Mouse (Mus musculus) E14TG2a.4 (cell line): Measurements from ENCODE around the gene Lmntd1.
"Not testable (repeated sequence)": the region's sequence is repeated elsewhere in the genome, so short reads cannot be mapped to it uniquely, and the experiment has no call there.

Experiments
- H3K27me3 ChIP-seq: 2 replicates; pipeline ENCODE4 v1.6.1; 2014; ENCODE audit warnings: low read length, control low read depth; ENCODE audit not compliant: insufficient read depth
- H3K36me3 ChIP-seq: 2 replicates; pipeline ENCODE4 v1.6.1; 2014; ENCODE audit warnings: low read length, control low read depth; ENCODE audit not compliant: insufficient read depth
- H3K4me1 ChIP-seq: replicated peaks from 2 replicates; pipeline ENCODE4 v1.6.1; 2014; ENCODE audit warnings: low read depth, low read length, control low read depth
- H3K4me3 ChIP-seq: replicated peaks from 2 replicates; pipeline ENCODE4 v1.5.1; 2014; ENCODE audit warnings: mild to moderate bottlenecking, low read length
- H3K9me3 ChIP-seq: 2 replicates; pipeline ENCODE4 v1.6.1; 2014; ENCODE audit warnings: low read length, control low read depth
- CTCF ChIP-seq: conservative IDR thresholded peaks from 2 replicates; pipeline ENCODE4 v1.5.1; 2014; ENCODE audit warnings: low read length
- NANOG ChIP-seq: IDR thresholded peaks from 2 replicates; pipeline ENCODE4 v1.6.1; 2014; ENCODE audit warnings: borderline replicate concordance, low read length, mixed read lengths
- POU5F1 ChIP-seq: IDR thresholded peaks from 2 replicates; pipeline ENCODE4 v1.6.1; 2014; ENCODE audit warnings: low read length, borderline replicate concordance

The Lmntd1 gene

GRCm38 (mm10) chr6:145341301-145342193 is 272.6 kb downstream of the Lmntd1 start:
- peaks cover 17% of the 10 kb centered on the region for H3K27me3 ChIP-seq
- no peaks in the 10 kb centered on the region for H3K9me3 ChIP-seq
- TF ChIP-seq POU5F1 = no peak
- TF ChIP-seq CTCF = peak; percentile 42
- TF ChIP-seq NANOG = no peak
- H3K4me1 ChIP-seq = peaks cover 36% of the 10 kb centered on the region
- H3K4me3 ChIP-seq = peak overlapping the region; percentile 74
- H3K36me3 ChIP-seq = no peaks in the 10 kb centered on the region

- peaks cover 17% of the 10 kb centered on the region for H3K27me3 ChIP-seq
- peak overlapping the region; percentile 74 for H3K4me3 ChIP-seq
- no peak for TF ChIP-seq NANOG
- no peak for TF ChIP-seq POU5F1
- no peak for TF ChIP-seq CTCF
- H3K4me1 ChIP-seq = peaks cover 36% of the 10 kb centered on the region
- no peaks in the 10 kb centered on the region for H3K36me3 ChIP-seq
- H3K9me3 ChIP-seq = no peaks in the 10 kb centered on the region
These were observed 273.4 kb downstream of the Lmntd1 start for GRCm38 (mm10) chr6:145340657-145341146.

GRCm38 (mm10) chr6:145339956-145340656 is 274.0 kb downstream of the Lmntd1 start:
- Histone ChIP-seq H3K36me3 (no peaks in the 10 kb centered on the region), H3K4me3 (peak overlapping the region; percentile 74), H3K9me3 (no peaks in the 10 kb centered on the region), H3K27me3 (peaks cover 17% of the 10 kb centered on the region), H3K4me1 (peaks cover 36% of the 10 kb centered on the region)
- TF ChIP-seq POU5F1 (no peak), CTCF (no peak), NANOG (no peak)

GRCm38 (mm10) chr6:145338571-145339294 is 275.4 kb downstream of the Lmntd1 start:
- peak overlapping the region; percentile 37 for H3K4me3 ChIP-seq
- H3K27me3 ChIP-seq = peaks cover 17% of the 10 kb centered on the region
- no peaks in the 10 kb centered on the region for H3K9me3 ChIP-seq
- TF ChIP-seq CTCF (no peak), POU5F1 (no peak), NANOG (no peak)
- no peaks in the 10 kb centered on the region for H3K36me3 ChIP-seq
- peaks cover 37% of the 10 kb centered on the region for H3K4me1 ChIP-seq

- not testable (repeated sequence) for H3K36me3 ChIP-seq, H3K4me3 ChIP-seq, H3K9me3 ChIP-seq
- peaks cover 39% of the 10 kb centered on the region for H3K4me1 ChIP-seq
- peaks cover 17% of the 10 kb centered on the region for H3K27me3 ChIP-seq
These were observed 276.6 kb downstream of the Lmntd1 start for GRCm38 (mm10) chr6:145337521-145337920.

GRCm38 (mm10) chr6:145335876-145336768 is 278.0 kb downstream of the Lmntd1 start:
- no peaks in the 10 kb centered on the region for H3K36me3 ChIP-seq
- TF ChIP-seq CTCF = no peak
- TF ChIP-seq NANOG = no peak
- no peak for TF ChIP-seq POU5F1
- H3K4me3 ChIP-seq = no peak overlapping the region
- peaks cover 34% of the 10 kb centered on the region for H3K4me1 ChIP-seq
- no peaks in the 10 kb centered on the region for H3K9me3 ChIP-seq
- H3K27me3 ChIP-seq = peaks cover 13% of the 10 kb centered on the region

- Histone ChIP-seq H3K27me3 (peaks cover 9% of the 10 kb centered on the region), H3K4me1 (peaks cover 23% of the 10 kb centered on the region), H3K36me3 (no peaks in the 10 kb centered on the region), H3K9me3 (no peaks in the 10 kb centered on the region), H3K4me3 (no peak overlapping the region)
- no peak for TF ChIP-seq CTCF
- TF ChIP-seq POU5F1 = no peak
- TF ChIP-seq NANOG = no peak
These were observed 279.9 kb downstream of the Lmntd1 start for GRCm38 (mm10) chr6:145334211-145334610.
